Mouse (Mus musculus) ES-E14 (cell line): ENCODE measurements around the gene Fam169a.

Experiments
- CHD2 ChIP-seq: IDR thresholded peaks from 2 replicates; pipeline ENCODE4 v1.6.1; 2014; ENCODE audit warnings: mild to moderate bottlenecking, low read depth, low read length, inconsistent platforms
- HCFC1 ChIP-seq: IDR thresholded peaks from 2 replicates; pipeline ENCODE4 v1.6.1; 2012; ENCODE audit warnings: low read length, inconsistent platforms, borderline replicate concordance; ENCODE audit not compliant: insufficient read depth
- MAFK ChIP-seq: IDR thresholded peaks from 2 replicates; pipeline ENCODE4 v1.6.1; 2014; ENCODE audit warnings: mild to moderate bottlenecking, low read depth, low read length, inconsistent platforms; ENCODE audit not compliant: insufficient read depth
- ZC3H11A ChIP-seq: IDR thresholded peaks from 2 replicates; pipeline ENCODE4 v1.6.1; 2012; ENCODE audit warnings: low read depth, mild to moderate bottlenecking, inconsistent platforms, low read length, borderline replicate concordance
- ZNF384 ChIP-seq: IDR thresholded peaks from 2 replicates; pipeline ENCODE4 v1.6.1; 2012; ENCODE audit warnings: low read depth, low read length, inconsistent platforms

DNA sequence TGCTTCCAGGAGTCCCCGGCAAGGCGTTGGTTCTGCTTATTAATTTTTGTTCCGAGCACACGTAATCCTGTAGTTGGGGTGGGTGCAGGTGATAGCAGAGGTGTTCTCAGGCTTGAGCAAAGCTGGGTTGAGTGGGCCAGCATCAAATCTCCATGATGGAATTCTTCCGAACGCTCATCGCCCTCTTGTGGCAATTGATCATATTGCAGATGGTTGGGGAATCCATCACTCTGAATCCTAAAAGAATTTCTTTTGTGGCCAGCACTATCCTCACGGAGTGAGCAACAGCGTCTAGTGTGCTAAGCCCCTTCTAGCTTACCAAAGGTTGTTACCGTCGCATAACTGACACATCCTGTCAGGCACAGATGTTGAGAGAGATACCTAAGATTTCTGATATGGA lies 14.4 kb upstream of the Fam169a start:
- no peak for TF ChIP-seq CHD2
- TF ChIP-seq MAFK: no peak
- TF ChIP-seq ZNF384: no peak
- TF ChIP-seq HCFC1: no peak
- peak; percentile 82; the same call in 1 of the 2 replicates for TF ChIP-seq ZC3H11A
